Mouse (Mus musculus): ENCODE results near the gene Slc26a10.

Gene Slc26a10

GRCm38 (mm10) chr10:127205373-127205772 is 24.9 kb upstream of the Slc26a10 start:
- Histone ChIP-seq H3K4me1 (replicated peaks; ENCODE audit: low read depth, low read length) (peaks cover 52% of the 10 kb centered on the region), H3K36me3 (ENCODE audit: insufficient read depth, low read length) (peaks cover 98% of the 10 kb centered on the region), H3K27me3 (ENCODE audit: insufficient read depth, low read length) (no peaks in the 10 kb centered on the region), H3K9me3 (ENCODE audit: low read length) (no peaks in the 10 kb centered on the region), H3K4me3 (replicated peaks; ENCODE audit: low read length) (no peak overlapping the region)
- no peak for TF ChIP-seq POU5F1 (IDR thresholded peaks at IDR 0.05; ENCODE audit: borderline replicate concordance, low read length)
- no peak for TF ChIP-seq CTCF (conservative IDR thresholded peaks at IDR 0.05; ENCODE audit: low read length)
- no peak for TF ChIP-seq NANOG (IDR thresholded peaks at IDR 0.05; ENCODE audit: borderline replicate concordance, low read length)

- Histone ChIP-seq H3K27me3 (ENCODE audit: insufficient read depth, low read length) (no peaks in the 10 kb centered on the region), H3K9me3 (ENCODE audit: low read length) (no peaks in the 10 kb centered on the region)
These were observed 24.1 kb upstream of the Slc26a10 start for GRCm38 (mm10) chr10:127204589-127204988.

GRCm38 (mm10) chr10:127203106-127203505 is 22.7 kb upstream of the Slc26a10 start:
- Histone ChIP-seq H3K36me3 (ENCODE audit: insufficient read depth, low read length) (peaks cover 100% of the 10 kb centered on the region), H3K4me3 (replicated peaks; ENCODE audit: low read length) (no peak overlapping the region), H3K9me3 (ENCODE audit: low read length) (no peaks in the 10 kb centered on the region), H3K27me3 (ENCODE audit: insufficient read depth, low read length) (no peaks in the 10 kb centered on the region), H3K4me1 (replicated peaks; ENCODE audit: low read depth, low read length) (peaks cover 50% of the 10 kb centered on the region)
- TF ChIP-seq CTCF (conservative IDR thresholded peaks at IDR 0.05; ENCODE audit: low read length), result no peak

More at GRCm38 (mm10) chr10:127204589-127204988, 24.1 kb upstream of the Slc26a10 start:
- Histone ChIP-seq H3K4me1 (replicated peaks; ENCODE audit: low read depth, low read length) (peaks cover 48% of the 10 kb centered on the region), H3K4me3 (replicated peaks; ENCODE audit: low read length) (no peak overlapping the region), H3K36me3 (ENCODE audit: insufficient read depth, low read length) (peaks cover 100% of the 10 kb centered on the region)
- TF ChIP-seq POU5F1 (IDR thresholded peaks at IDR 0.05; ENCODE audit: borderline replicate concordance, low read length) (no peak), CTCF (conservative IDR thresholded peaks at IDR 0.05; ENCODE audit: low read length) (no peak), NANOG (IDR thresholded peaks at IDR 0.05; ENCODE audit: borderline replicate concordance, low read length) (no peak)

DNA sequence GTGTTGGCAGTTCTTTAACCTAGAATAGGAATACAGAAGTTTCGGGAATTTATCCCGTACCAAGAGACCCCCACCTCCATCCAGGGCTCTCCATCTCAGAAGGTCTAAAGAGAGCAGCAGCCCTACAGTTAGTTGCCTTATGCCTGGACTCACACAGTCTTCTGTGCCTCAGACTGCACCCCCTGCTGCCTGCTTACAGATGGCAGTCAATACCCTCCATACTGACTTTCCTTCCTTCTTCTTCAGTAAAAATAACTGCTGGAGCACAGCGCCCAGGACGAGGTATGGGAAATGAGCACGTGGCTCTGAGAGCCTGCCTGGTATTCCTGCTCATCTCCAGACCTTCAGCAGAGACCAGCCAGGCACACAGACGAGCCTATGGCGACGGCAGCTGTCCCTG is 19.8 kb upstream of the Slc26a10 start:
- H3K9me3 ChIP-seq (ENCODE audit: low read length), result no peaks in the 10 kb centered on the region
- no peak overlapping the region for H3K4me3 ChIP-seq (replicated peaks; ENCODE audit: low read length)
- peaks cover 83% of the 10 kb centered on the region for H3K36me3 ChIP-seq (ENCODE audit: insufficient read depth, low read length)
- peaks cover 67% of the 10 kb centered on the region for H3K4me1 ChIP-seq (replicated peaks; ENCODE audit: low read depth, low read length)
- H3K27me3 ChIP-seq (ENCODE audit: insufficient read depth, low read length), result no peaks in the 10 kb centered on the region
- no peak for TF ChIP-seq CTCF (conservative IDR thresholded peaks at IDR 0.05; ENCODE audit: low read length)
- TF ChIP-seq POU5F1 (IDR thresholded peaks at IDR 0.05; ENCODE audit: borderline replicate concordance, low read length), result no peak
- no peak for TF ChIP-seq NANOG (IDR thresholded peaks at IDR 0.05; ENCODE audit: borderline replicate concordance, low read length)

DNA sequence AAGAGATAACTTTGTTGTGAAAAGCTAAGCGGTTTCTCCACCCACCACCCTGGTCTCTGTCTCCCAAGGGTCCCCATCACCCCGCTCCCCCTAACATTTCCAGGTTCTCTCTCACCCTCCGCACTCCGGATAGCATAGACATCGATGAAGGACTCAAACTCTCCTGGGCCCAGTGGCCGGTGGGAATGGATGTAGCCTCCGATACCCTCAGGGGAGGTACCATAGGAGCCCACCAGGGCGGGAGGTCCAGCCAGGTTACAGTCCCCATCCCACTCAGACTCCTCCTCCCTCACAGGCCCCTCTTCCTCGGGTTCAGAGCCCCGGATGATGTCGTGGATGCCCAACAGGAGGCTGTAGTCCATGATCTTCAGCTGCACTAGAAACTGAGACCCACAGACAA is 19.0 kb upstream of the Slc26a10 start:
- Histone ChIP-seq H3K9me3 (ENCODE audit: low read length) (no peaks in the 10 kb centered on the region), H3K27me3 (ENCODE audit: insufficient read depth, low read length) (no peaks in the 10 kb centered on the region), H3K4me3 (replicated peaks; ENCODE audit: low read length) (no peak overlapping the region), H3K4me1 (replicated peaks; ENCODE audit: low read depth, low read length) (peaks cover 66% of the 10 kb centered on the region), H3K36me3 (ENCODE audit: insufficient read depth, low read length) (peaks cover 75% of the 10 kb centered on the region)
- TF ChIP-seq CTCF (conservative IDR thresholded peaks at IDR 0.05; ENCODE audit: low read length) (no peak), POU5F1 (IDR thresholded peaks at IDR 0.05; ENCODE audit: borderline replicate concordance, low read length) (no peak), NANOG (IDR thresholded peaks at IDR 0.05; ENCODE audit: borderline replicate concordance, low read length) (no peak)

DNA sequence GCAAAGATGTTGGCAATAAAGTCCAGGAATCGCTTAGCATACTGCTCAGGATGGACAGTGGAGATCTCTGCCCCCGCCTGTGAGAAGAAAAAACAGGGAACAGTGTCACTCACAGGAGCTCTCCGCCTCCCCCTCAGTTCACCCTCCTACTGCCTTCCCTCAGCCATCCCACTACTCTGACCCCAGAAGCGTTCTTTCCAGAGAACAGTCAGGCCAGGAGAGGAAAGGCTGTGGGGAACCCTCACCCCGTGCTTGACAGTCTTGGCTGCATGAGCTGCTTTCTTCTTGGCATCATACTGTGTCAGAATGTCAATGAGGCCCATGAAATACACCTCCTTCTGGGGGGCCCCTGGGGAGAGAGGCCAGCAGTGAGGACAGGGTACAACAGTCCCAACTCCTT is 18.6 kb upstream of the Slc26a10 start:
- Histone ChIP-seq H3K27me3 (ENCODE audit: insufficient read depth, low read length) (no peaks in the 10 kb centered on the region), H3K9me3 (ENCODE audit: low read length) (no peaks in the 10 kb centered on the region), H3K36me3 (ENCODE audit: insufficient read depth, low read length) (peaks cover 71% of the 10 kb centered on the region), H3K4me3 (replicated peaks; ENCODE audit: low read length) (no peak overlapping the region), H3K4me1 (replicated peaks; ENCODE audit: low read depth, low read length) (peaks cover 68% of the 10 kb centered on the region)
- TF ChIP-seq NANOG (IDR thresholded peaks at IDR 0.05; ENCODE audit: borderline replicate concordance, low read length) (no peak), POU5F1 (IDR thresholded peaks at IDR 0.05; ENCODE audit: borderline replicate concordance, low read length) (no peak), CTCF (conservative IDR thresholded peaks at IDR 0.05; ENCODE audit: low read length) (no peak)

DNA sequence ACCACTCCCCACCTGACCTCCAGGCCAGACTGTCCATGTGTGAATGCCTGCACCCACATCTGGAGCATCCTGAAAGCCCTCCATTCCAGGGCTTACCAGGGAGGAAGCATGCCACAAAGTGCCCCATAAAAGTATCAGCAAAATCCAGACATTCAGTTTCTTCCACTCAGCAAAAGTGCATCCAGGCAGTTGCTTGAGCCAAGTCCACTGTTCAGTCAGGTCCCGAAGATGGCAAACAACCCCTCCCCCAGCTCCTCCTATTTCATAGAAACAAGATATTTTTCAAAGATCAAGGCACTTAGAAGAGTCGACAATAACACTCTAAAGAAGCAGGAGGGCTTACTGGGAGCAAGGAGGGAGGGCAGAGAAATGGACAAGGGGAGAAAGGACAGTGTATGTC is 18.0 kb upstream of the Slc26a10 start:
- no peaks in the 10 kb centered on the region for H3K27me3 ChIP-seq (ENCODE audit: insufficient read depth, low read length)
- TF ChIP-seq POU5F1 (IDR thresholded peaks at IDR 0.05; ENCODE audit: borderline replicate concordance, low read length), result no peak
- TF ChIP-seq NANOG (IDR thresholded peaks at IDR 0.05; ENCODE audit: borderline replicate concordance, low read length), result no peak
- no peak for TF ChIP-seq CTCF (conservative IDR thresholded peaks at IDR 0.05; ENCODE audit: low read length)
- no peak overlapping the region for H3K4me3 ChIP-seq (replicated peaks; ENCODE audit: low read length)
- peaks cover 67% of the 10 kb centered on the region for H3K36me3 ChIP-seq (ENCODE audit: insufficient read depth, low read length)
- no peaks in the 10 kb centered on the region for H3K9me3 ChIP-seq (ENCODE audit: low read length)
- peaks cover 67% of the 10 kb centered on the region for H3K4me1 ChIP-seq (replicated peaks; ENCODE audit: low read depth, low read length)

- H3K4me3 ChIP-seq (replicated peaks; ENCODE audit: low read length), result peak overlapping the region; percentile 32; the same call in 1 of the 2 replicates
- TF ChIP-seq NANOG (IDR thresholded peaks at IDR 0.05; ENCODE audit: borderline replicate concordance, low read length), result no peak
- H3K36me3 ChIP-seq (ENCODE audit: insufficient read depth, low read length), result peaks cover 67% of the 10 kb centered on the region
- peaks cover 67% of the 10 kb centered on the region for H3K4me1 ChIP-seq (replicated peaks; ENCODE audit: low read depth, low read length)
- no peaks in the 10 kb centered on the region for H3K9me3 ChIP-seq (ENCODE audit: low read length)
- H3K27me3 ChIP-seq (ENCODE audit: insufficient read depth, low read length), result no peaks in the 10 kb centered on the region
These were observed 17.2 kb upstream of the Slc26a10 start for GRCm38 (mm10) chr10:127197505-127198110.

- H3K27me3 ChIP-seq (ENCODE audit: insufficient read depth, low read length), result no peaks in the 10 kb centered on the region
- TF ChIP-seq POU5F1 (IDR thresholded peaks at IDR 0.05; ENCODE audit: borderline replicate concordance, low read length), result no peak
- TF ChIP-seq NANOG (IDR thresholded peaks at IDR 0.05; ENCODE audit: borderline replicate concordance, low read length), result no peak
- TF ChIP-seq CTCF (conservative IDR thresholded peaks at IDR 0.05; ENCODE audit: low read length), result no peak
These were observed 16.7 kb upstream of the Slc26a10 start for GRCm38 (mm10) chr10:127197104-127197503.

More at GRCm38 (mm10) chr10:127197104-127197503, 16.7 kb upstream of the Slc26a10 start:
- Histone ChIP-seq H3K4me1 (replicated peaks; ENCODE audit: low read depth, low read length) (peaks cover 71% of the 10 kb centered on the region), H3K9me3 (ENCODE audit: low read length) (no peaks in the 10 kb centered on the region), H3K36me3 (ENCODE audit: insufficient read depth, low read length) (peaks cover 66% of the 10 kb centered on the region), H3K4me3 (replicated peaks; ENCODE audit: low read length) (0 out of 2 replicates have a peak overlapping the region, but pooled peaks have one; percentile 32)
